Mouse (Mus musculus): Measurements from ENCODE around the gene Col11a2.

Gene Col11a2

DNA sequence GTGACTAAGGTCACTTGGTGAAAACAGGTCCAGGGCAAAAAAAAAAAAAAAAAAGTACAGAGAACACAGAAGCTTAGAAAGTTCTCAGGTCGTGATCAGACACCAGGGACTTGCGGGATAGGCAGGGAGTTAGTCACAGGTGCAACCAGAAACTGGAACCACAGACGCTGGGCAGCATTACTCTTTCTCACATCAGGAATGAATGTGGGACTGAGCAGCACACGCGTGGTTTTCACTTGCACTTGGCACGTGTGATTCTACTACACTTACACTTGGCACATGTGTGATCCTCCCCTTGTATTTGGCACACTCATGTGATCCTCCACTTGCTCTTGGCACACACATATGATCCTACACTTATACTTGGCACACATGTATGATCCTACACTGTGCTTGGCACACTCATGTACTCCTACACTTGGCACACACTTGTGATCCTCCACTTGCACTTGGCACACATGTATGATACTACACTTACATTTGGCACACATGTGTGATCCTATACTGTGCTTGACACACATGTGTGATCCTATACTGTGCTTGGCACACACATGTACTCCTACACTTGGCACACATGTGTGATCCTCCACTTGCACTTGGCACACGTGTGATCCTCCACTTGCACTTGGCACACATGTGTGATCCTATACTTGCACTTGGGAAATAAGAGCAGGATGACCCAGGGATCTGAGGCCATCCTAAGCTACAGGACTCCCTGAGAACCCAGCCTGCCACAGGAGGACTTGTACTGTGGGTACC lies 68.1 kb downstream of the Col11a2 start:
- DNase-seq, result no peak

DNA sequence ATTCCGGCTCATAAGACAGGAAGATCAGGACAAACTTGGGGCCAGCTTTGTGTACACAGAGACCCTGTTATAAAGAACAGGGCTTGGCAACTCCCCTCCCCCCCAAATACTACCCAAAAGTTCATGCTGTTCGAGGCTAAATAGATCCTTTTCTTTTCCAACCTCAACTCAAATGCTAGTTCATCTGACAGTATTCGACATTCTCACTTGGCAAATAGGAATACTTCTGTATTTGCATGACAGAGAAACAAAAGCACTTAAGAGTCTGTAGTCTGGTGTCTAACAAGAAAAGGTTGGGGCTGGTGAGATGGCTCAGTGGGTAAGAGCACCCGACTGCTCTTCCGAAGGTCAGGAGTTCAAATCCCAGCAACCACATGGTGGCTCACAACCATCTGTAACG lies 69.2 kb downstream of the Col11a2 start:
- DNase-seq, result no peak

DNA sequence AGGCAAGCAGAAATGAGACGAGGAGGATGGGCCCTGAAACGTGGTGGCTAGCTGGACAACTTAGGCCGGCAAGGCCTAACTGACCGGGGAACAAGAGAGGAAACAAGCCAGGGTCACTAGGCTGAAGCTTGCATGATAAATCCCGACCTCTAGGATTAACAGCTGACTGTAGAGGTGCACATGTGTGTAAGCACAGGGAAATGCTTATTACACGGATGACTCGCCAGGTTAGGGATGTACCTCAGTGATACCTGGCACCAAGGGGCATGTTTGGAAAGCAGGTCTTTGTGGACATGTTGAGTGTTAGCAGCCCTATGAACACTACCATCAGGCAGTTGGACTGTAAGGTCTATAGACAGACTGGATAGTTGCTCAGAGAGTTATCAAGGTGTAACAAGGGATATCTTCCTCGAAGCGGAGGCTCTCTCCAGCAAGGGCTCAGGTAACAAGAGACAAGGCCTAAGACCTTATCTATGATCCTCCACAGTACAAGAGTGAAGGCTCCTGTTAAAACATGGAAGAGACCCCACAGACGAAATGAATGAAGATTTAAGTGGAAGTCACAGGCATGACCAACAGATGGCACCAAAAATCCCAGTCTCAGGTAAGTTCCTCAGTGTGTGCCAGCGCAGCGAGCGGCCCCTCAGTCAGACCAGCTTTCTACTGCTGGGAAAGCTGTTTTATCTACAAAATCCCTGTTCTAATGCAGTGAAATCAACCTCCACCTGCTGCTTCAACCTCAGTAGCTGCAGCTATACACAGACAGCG lies 70.0 kb downstream of the Col11a2 start:
- no peak for DNase-seq

DNA sequence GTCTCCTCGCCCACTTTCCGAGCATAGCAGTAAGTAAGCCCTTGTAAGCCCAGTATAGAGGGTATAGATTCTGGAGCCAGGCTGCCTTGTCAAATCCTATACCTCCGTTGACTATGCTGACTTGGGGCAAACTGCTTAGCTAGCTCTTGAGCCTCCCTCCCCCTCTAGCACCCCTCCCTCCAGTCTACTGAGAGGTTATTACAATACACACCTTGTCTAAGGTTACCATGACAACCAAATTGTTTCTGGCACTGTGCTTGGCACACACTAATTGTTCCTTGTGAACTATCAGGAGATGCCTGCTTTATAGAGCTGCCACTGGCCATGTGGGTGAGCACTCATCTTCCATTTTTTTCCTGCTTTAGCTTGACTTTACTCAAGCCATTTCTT lies 70.6 kb downstream of the Col11a2 start:
- DNase-seq, result no peak

DNA sequence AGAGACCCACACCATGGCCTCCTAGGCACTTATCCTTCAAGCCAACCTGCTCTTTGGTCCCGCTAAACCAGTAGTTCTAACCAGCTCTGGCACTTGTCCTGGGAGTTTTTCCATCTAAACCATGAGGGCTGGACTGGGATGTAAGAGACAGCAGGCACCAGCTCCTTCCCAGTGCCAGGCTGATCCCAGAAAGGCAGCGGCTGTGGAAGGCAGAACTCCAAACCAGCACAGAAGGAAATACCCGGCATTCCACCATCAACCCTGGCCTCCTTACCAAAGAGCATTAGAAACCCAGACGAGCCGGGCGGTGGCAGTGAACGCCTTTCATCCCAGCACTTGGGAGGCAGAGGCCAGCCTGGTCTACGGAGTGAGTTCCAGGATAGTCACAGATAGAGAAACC lies 71.1 kb downstream of the Col11a2 start:
- no peak for DNase-seq

DNA sequence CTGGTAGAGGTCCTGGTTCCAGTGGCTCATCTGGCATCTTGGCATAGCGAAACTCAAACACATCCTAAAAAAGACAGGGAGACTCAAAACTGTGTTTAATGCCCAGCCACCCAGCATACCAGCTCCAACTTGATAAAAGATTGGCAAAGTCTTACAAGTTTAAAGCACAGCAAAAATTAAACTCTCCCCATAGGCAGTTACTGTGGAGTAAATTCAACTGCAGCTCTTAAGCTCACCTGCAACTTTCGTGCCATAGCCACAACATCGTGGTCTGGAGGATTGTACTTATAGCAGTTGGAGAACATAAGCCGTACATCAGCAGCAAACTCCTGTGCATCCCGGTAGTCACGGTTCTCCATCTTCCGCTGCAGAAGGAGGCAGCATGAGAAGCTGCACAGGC lies 74.9 kb downstream of the Col11a2 start:
- no peak for DNase-seq

All from kidney, postnatal 10 days (tissue).